Mouse (Mus musculus) layer of hippocampus, adult 2 months (tissue): ENCODE results near the gene Pdcl2. TPM values are rescaled to one million over a fixed set of nuclear protein-coding genes. Genes with fewer than 3 reads are reported as not detected.
A peak's percentile ranks its signal among the peaks of the same experiment; 100 is the strongest.

Experiments
- DNase-seq, 2 experiments: peaks; one replicate each; pipeline ENCODE4 v3.0.0; 2022; ENCODE audit warnings: low spot score in 2 of 2
- H3K27ac ChIP-seq: fragments of 200-600 bp; 2 replicates; pipeline ENCODE4 v1.8.1; 2022
- H3K4me3 ChIP-seq: fragments of 200-600 bp; 2 replicates; pipeline ENCODE4 v1.8.1; 2022; ENCODE audit warnings: mild to moderate bottlenecking
- CTCF ChIP-seq: fragments of 200-600 bp; conservative IDR thresholded peaks from 2 replicates; pipeline ENCODE4 v1.8.1; 2022; ENCODE audit warnings: antibody characterized with exemption, mild to moderate bottlenecking, moderate library complexity
- total RNA-seq, 2 experiments: library from RNA; stranded (reverse); gene quantifications; 2 replicates each; pipeline ENCODE4 v1.2.3; 2021

Pdcl2 gene
- total RNA-seq, 2 experiments from 2014 or later, result not detected

- TF ChIP-seq CTCF, result no peak
- DNase-seq, result no peak
- no peak overlapping the region for H3K27ac ChIP-seq
- H3K4me3 ChIP-seq, result no peak overlapping the region
These were observed 5.8 kb downstream of the Pdcl2 start for GRCm38 (mm10) chr5:76325113-76325512.

GRCm38 (mm10) chr5:76321249-76322196, 9.4 kb downstream of the Pdcl2 start:
- no peak for TF ChIP-seq CTCF
- Histone ChIP-seq H3K4me3 (no peak overlapping the region), H3K27ac (peak overlapping the region; percentile 28; the same call in 1 of the 2 replicates)
- DNase-seq, result no peak

- Histone ChIP-seq H3K27ac (no peak overlapping the region), H3K4me3 (no peak overlapping the region)
- no peak for TF ChIP-seq CTCF
- DNase-seq, result no peak
These were observed 22.8 kb downstream of the Pdcl2 start for GRCm38 (mm10) chr5:76308206-76308605.

- no peak overlapping the region for H3K27ac ChIP-seq
- H3K4me3 ChIP-seq, result no peak overlapping the region
- no peak for DNase-seq
- no peak for TF ChIP-seq CTCF
These were observed 24.7 kb downstream of the Pdcl2 start for GRCm38 (mm10) chr5:76306261-76306660.

GRCm38 (mm10) chr5:76305616-76306015, 25.3 kb downstream of the Pdcl2 start:
- no peak for DNase-seq
- Histone ChIP-seq H3K4me3 (peak overlapping the region; percentile 79), H3K27ac (no peak overlapping the region)
- TF ChIP-seq CTCF, result no peak

- peak within 1 kb of the TSS; percentile 97 for H3K27ac ChIP-seq
- TF ChIP-seq CTCF, result no peak; the same call in none of the 2 replicates
- peak within 1 kb of the TSS; percentile 79 for H3K4me3 ChIP-seq
- DNase-seq, result peak; percentile 88 to 93
These were observed 26.3 kb downstream of the Pdcl2 start, which contains the start of gene Clock for GRCm38 (mm10) chr5:76304452-76305341. Clock (minus strand) TSS chr5:76304792.

- Histone ChIP-seq H3K4me3 (peak overlapping the region; percentile 79), H3K27ac (peak overlapping the region; percentile 97)
- no peak for TF ChIP-seq CTCF
- peak; percentile 41 to 70 for DNase-seq
These were observed 27.1 kb downstream of the Pdcl2 start for GRCm38 (mm10) chr5:76303745-76304451.

- TF ChIP-seq CTCF, result no peak
- no peak for DNase-seq
- H3K4me3 ChIP-seq, result peak overlapping the region; percentile 79
- peak overlapping the region; percentile 97 for H3K27ac ChIP-seq
These were observed 27.6 kb downstream of the Pdcl2 start for GRCm38 (mm10) chr5:76303379-76303744.

- no peak overlapping the region for H3K4me3 ChIP-seq
- no peak for DNase-seq
- TF ChIP-seq CTCF, result peak; percentile 70
- no peak overlapping the region for H3K27ac ChIP-seq
These were observed 28.9 kb downstream of the Pdcl2 start for GRCm38 (mm10) chr5:76302009-76302408.

GRCm38 (mm10) chr5:76289234-76289691, 41.7 kb downstream of the Pdcl2 start:
- TF ChIP-seq CTCF, result no peak
- Histone ChIP-seq H3K4me3 (no peak overlapping the region), H3K27ac (no peak overlapping the region)
- DNase-seq, result no peak

- no peak for DNase-seq
- Histone ChIP-seq H3K27ac (no peak overlapping the region), H3K4me3 (no peak overlapping the region)
- TF ChIP-seq CTCF, result no peak
These were observed 42.7 kb downstream of the Pdcl2 start for GRCm38 (mm10) chr5:76288256-76288655.

GRCm38 (mm10) chr5:76287062-76287461, 43.9 kb downstream of the Pdcl2 start:
- H3K4me3 ChIP-seq, result no peak overlapping the region
- H3K27ac ChIP-seq, result no peak overlapping the region
- TF ChIP-seq CTCF, result peak; percentile 73
- DNase-seq, result no peak
